Mouse (Mus musculus) embryonic fibroblast, embryonic 13.5 days (primary cell): ENCODE measurements at regions not wholly inside any gene's neighbourhood (a gene's known extent, or its start where the extent isn't known, plus 50 kb on each side); places are given as distances from the start of the nearest gene placed in this dataset.

Experiments used
- CTCF ChIP-seq: IDR thresholded peaks from 2 replicates; pipeline ENCODE4 v1.5.1; 2011; ENCODE audit warnings: mild to moderate bottlenecking, control low read depth, low read length, moderate library complexity, borderline replicate concordance; ENCODE audit not compliant: insufficient read depth
- POLR2A ChIP-seq: IDR thresholded peaks from 2 replicates; pipeline ENCODE4 v1.6.1; 2011; ENCODE audit warnings: low read depth, mild to moderate bottlenecking, control low read depth, low read length, moderate library complexity

- no peak for TF ChIP-seq CTCF
- no peak for TF ChIP-seq POLR2A
Measured at GRCm38 (mm10) chr3:20543991-20544390, 177.0 kb upstream of the Agtr1b start.
